Comparison of ENCODE assay signal across 8 mouse cellular contexts in the genomic region with DNA sequence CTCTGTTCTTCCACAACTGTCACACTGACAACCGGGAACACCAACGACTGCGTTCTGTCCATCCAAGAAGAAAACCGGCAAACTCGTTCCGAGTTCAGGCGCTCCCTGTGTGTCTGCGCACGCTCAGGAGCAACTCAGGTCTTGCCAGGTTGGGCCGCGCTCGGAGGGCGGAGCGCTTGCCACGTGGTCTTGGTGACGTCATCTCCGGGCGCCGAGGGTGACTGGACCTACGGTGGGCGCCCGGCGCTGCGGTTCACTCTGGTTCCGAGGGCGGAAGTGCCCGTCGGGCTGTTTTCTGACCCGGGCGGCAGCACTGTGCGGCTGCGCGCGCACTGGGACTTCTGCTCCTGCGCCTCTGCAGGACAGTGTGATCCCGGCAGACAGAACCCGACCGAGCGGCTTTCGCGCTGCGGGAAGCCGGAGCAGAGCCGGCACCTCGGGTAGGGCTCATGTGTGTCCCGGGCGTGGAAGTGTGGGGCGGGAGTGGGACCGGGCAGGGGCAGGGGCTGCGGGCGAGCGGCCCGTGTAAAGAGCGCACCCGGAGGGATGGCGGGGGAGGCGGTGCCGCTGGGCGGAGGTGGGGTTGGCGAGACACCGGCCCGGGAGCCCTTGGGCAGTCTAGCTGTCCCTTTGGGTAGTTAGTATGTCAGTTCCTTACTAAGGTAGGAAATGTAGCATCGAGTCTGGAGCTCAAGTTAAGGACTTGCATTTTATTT. TPM values are rescaled to one million over a fixed set of nuclear protein-coding genes. Genes with fewer than 3 reads are reported as not detected.
DNase-seq lines count a peak whose midpoint lies in the region; ATAC-seq lines count a peak whose summit lies in the region.

Atg5 (plus strand) TSS at position 214 of the 716 bp plus-strand sequence.

- peak; percentile 99 for ATAC-seq in intestine, embryonic 14.5 days (replicated peaks; ENCODE audit: low FRiP score, low TSS enrichment, low read depth)

- intact Hi-C loops in left cerebral cortex, postnatal 14 days (cut with DNase I): no loop called here

- no peaks in the 10 kb centered on the region for H3K9me3 ChIP-seq in intestine, embryonic 14.5 days (ENCODE audit: control insufficient read depth, low read length)

- H3K27me3 ChIP-seq in intestine, embryonic 14.5 days (replicated peaks; ENCODE audit: control insufficient read depth, insufficient read depth, low read length): no peaks in the 10 kb centered on the region

- H3K4me3 ChIP-seq in intestine, embryonic 14.5 days (ENCODE audit: low read depth, low read length): peak within 1 kb of the TSS; percentile 89

- H3K27ac ChIP-seq in intestine, embryonic 14.5 days (ENCODE audit: low read depth): peak within 1 kb of the TSS; percentile 86

- peak within 1 kb of the TSS; percentile 88 for H3K4me2 ChIP-seq in intestine, embryonic 14.5 days (ENCODE audit: low read length)

- H3K9ac ChIP-seq in intestine, embryonic 14.5 days (ENCODE audit: low read length): peak within 1 kb of the TSS; percentile 88

- DNase-seq in adrenal gland, adult 18-20 months (ENCODE audit: low spot score in 2 of 2): peak; percentile 99
- DNase-seq in embryo, embryonic 11 days: peak; percentile 100
- peak; percentile 97 for DNase-seq in gastrocnemius, postnatal 25 days
- peak; percentile 99 for DNase-seq in intestine, embryonic 14.5 days (ENCODE audit: low spot score)
- peak; percentile 98 to 99 for DNase-seq in left cerebral cortex, postnatal 14 days (ENCODE audit: low spot score in 2 of 2)
- peak; percentile 99 for DNase-seq in mesoderm, embryonic 11.5 days (ENCODE audit: low read depth, low spot score)
- DNase-seq in right cerebral cortex, postnatal 36 days (ENCODE audit: low spot score in 2 of 2): peak; percentile 98
- DNase-seq in yolk sac, embryonic 10.5 days (ENCODE audit: low spot score): peak; percentile 98

- under 1% methylated on average over 58 of the region's 63 CpGs for WGBS in intestine, embryonic 14.5 days

- no peaks in the 10 kb centered on the region for H3K36me3 ChIP-seq in intestine, embryonic 14.5 days (ENCODE audit: control insufficient read depth, insufficient read depth, low read length)

- H3K4me1 ChIP-seq in intestine, embryonic 14.5 days (replicated peaks; ENCODE audit: control insufficient read depth, insufficient read depth, low read length): peaks cover 18% of the 10 kb centered on the region

RNA-seq across cellular contexts. Expression of gene Atg5, which starts in this region (rescaled TPM):
- total RNA-seq in adrenal gland, adult 18-20 months (2021): 10 to 100 TPM; 24.3 to 44.0 TPM
- 10 to 100 TPM in 1 of 2 experiments, 1 to 10 TPM in 1; 9.7 to 10.9 TPM for total RNA-seq in gastrocnemius, postnatal 25 days (2021)
- 46.5 and 52.0 TPM in 2 replicates for polyA plus RNA-seq in intestine, embryonic 14.5 days (2014; fragmentation: Nextera tagmentation; extraction: Ambion mirVana)
- 10 to 100 TPM; 21.2 to 21.4 TPM for total RNA-seq in left cerebral cortex, postnatal 14 days (2021)

Comparison
In these comparisons a context has a peak if more than half of its experiments do, and no peak if none do; other contexts are left out.
1. Peak in every context shown above with its lines: DNase-seq, ATAC-seq, H3K4me3 ChIP-seq and H3K27ac ChIP-seq.